Mouse (Mus musculus) lung, postnatal 0 days (tissue): ENCODE measurements around the gene Vamp4.

ENCODE experiments used
- CTCF ChIP-seq: IDR thresholded peaks from 2 replicates; pipeline ENCODE4 v1.5.1; 2016; ENCODE audit warnings: antibody characterized with exemption, mild to moderate bottlenecking
- EP300 ChIP-seq: IDR thresholded peaks from 2 replicates; pipeline ENCODE4 v1.6.1; 2016; ENCODE audit warnings: antibody characterized with exemption, mild to moderate bottlenecking, control low read depth

GRCm38 (mm10) chr1:162615511-162615910 is 45.2 kb downstream of the Vamp4 start:
- TF ChIP-seq CTCF (no peak), EP300 (no peak)
